In the genomic region with DNA sequence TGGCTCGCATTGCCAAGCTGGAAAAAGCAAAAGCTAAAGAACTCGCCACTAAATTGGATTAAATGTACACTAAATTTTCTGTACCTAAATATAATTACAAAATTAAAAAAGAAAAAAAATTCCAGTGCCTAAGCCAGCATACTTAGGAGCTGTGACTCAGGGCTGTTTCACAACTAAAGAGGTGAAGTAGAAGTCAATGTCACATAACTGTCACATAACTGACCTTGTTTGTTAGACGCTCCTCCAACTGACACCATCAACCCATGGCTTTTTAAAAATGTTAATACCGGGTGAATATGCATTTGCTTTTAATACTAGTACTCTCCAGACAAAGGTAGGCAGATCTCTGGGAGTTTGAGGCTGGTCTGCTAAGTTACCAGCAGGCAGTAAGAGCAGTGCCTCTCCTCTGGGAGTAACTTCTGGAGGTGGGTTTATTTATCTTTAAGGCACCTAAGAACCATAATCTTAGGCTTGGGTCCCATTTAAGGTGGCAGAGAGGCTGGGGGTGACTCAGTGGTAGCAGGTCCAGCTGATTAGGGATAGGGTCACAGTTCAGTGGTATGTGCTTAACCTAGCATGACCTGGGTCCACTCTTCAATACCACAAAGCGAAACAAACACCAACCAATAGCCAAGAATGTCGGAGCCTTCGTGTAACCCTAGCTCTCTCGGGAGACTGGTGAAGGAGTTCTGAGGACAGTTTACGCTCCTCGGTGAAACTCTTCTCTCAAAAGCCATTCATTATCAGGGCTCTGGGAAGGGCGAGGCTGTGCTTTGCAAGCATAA, we compare ENCODE assay signal across 9 mouse cellular contexts. TPM values are rescaled to one million over a fixed set of nuclear protein-coding genes. Genes with fewer than 3 reads are reported as not detected.
DNase-seq lines count a peak whose midpoint lies in the region; ATAC-seq and TF ChIP-seq lines count a peak whose summit lies in the region.
"Had no signal": no experiment of that assay in that cellular context is flagged by ENCODE, and none has a peak within 500 bp of the region (broad histone marks: within the 10 kb centered on the region; RNA-seq: fewer than 3 reads in every experiment).

No protein-coding gene starts in this region.

- peaks cover 10% of the 10 kb centered on the region for H3K36me3 ChIP-seq in heart, embryonic 10.5 days
- H3K36me3 ChIP-seq in MEL (ENCODE audit: control insufficient read depth in 1 of 2, insufficient read depth in 2 of 2, low read length in 2 of 2), result peaks cover 9 to 16% of the 10 kb centered on the region in 2 experiments
- peaks cover 8% of the 10 kb centered on the region for H3K36me3 ChIP-seq in hindbrain, embryonic 13.5 days
- H3K36me3 ChIP-seq in midbrain, embryonic 12.5 days, result peaks cover 10% of the 10 kb centered on the region

- no peak for TF ChIP-seq CTCF in MEL (IDR thresholded peaks at IDR 0.05 in 2 of 3, conservative IDR thresholded peaks at IDR 0.05 in 1 of 3; ENCODE audit: control insufficient read depth in 1 of 3, insufficient read depth in 1 of 3, low read depth in 2 of 3, low read length in 3 of 3, poor library complexity in 1 of 3, severe bottlenecking in 1 of 3)

- ATAC-seq in hindbrain, embryonic 13.5 days (ENCODE audit: low FRiP score), result no peak
- no peak for ATAC-seq in midbrain, embryonic 12.5 days (ENCODE audit: low FRiP score, low read depth)

- TF ChIP-seq EP300 in MEL (IDR thresholded peaks at IDR 0.05; ENCODE audit: low read depth in 1 of 2, low read length in 2 of 2), result no peak

- no peak for TF ChIP-seq RAD21 in MEL (IDR thresholded peaks at IDR 0.05; ENCODE audit: low read depth, low read length)

- DNase-seq in heart, embryonic 10.5 days (ENCODE audit: low spot score), result no peak
- no peak for DNase-seq in heart, adult 9 months (ENCODE audit: low spot score in 2 of 2)
- DNase-seq in MEL (ENCODE audit: low read depth, low spot score), result peak; percentile 30
- DNase-seq in thymus, adult 18-20 months, result no peak
- DNase-seq in gastrocnemius, postnatal 4 days (ENCODE audit: low spot score in 2 of 2), result no peak
- no peak for DNase-seq in right cerebral cortex, postnatal 4 days
- DNase-seq: embryo, embryonic 11 days had no signal

- H3K4me3 ChIP-seq in heart, embryonic 10.5 days, result peak overlapping the region; percentile 79
- peak overlapping the region; percentile 74 to 81 for H3K4me3 ChIP-seq in MEL (ENCODE audit: control insufficient read depth in 1 of 2, insufficient read depth in 1 of 2, low read depth in 2 of 2, low read length in 2 of 2)
- peak overlapping the region; percentile 88 for H3K4me3 ChIP-seq in hindbrain, embryonic 13.5 days
- peak overlapping the region; percentile 95 for H3K4me3 ChIP-seq in midbrain, embryonic 12.5 days

- H3K79me2 ChIP-seq in MEL (ENCODE audit: control insufficient read depth, insufficient read depth, low read length, poor library complexity), result peaks cover 45% of the 10 kb centered on the region

- H3K27ac ChIP-seq in heart, embryonic 10.5 days, result 0 out of 2 replicates have a peak overlapping the region, but pooled peaks have one; percentile 47
- no peak overlapping the region for H3K27ac ChIP-seq in MEL (ENCODE audit: control insufficient read depth, low read depth, low read length)
- no peak overlapping the region for H3K27ac ChIP-seq in hindbrain, embryonic 13.5 days
- H3K27ac ChIP-seq in midbrain, embryonic 12.5 days (replicated peaks), result no peak overlapping the region

- no peaks in the 10 kb centered on the region for H3K9me3 ChIP-seq in heart, embryonic 10.5 days
- no peaks in the 10 kb centered on the region for H3K9me3 ChIP-seq in MEL (replicated peaks; ENCODE audit: insufficient read depth, low read length)
- no peaks in the 10 kb centered on the region for H3K9me3 ChIP-seq in hindbrain, embryonic 13.5 days
- no peaks in the 10 kb centered on the region for H3K9me3 ChIP-seq in midbrain, embryonic 12.5 days

- H3K27me3 ChIP-seq in heart, embryonic 10.5 days (ENCODE audit: insufficient read depth, poor library complexity, severe bottlenecking), result no peaks in the 10 kb centered on the region
- no peaks in the 10 kb centered on the region for H3K27me3 ChIP-seq in MEL (ENCODE audit: control insufficient read depth in 1 of 2, insufficient read depth in 2 of 2, low read length in 2 of 2)
- no peaks in the 10 kb centered on the region for H3K27me3 ChIP-seq in hindbrain, embryonic 13.5 days
- H3K27me3 ChIP-seq in midbrain, embryonic 12.5 days, result no peaks in the 10 kb centered on the region

- peaks cover 12% of the 10 kb centered on the region for H3K4me1 ChIP-seq in heart, embryonic 10.5 days
- H3K4me1 ChIP-seq in MEL (ENCODE audit: control insufficient read depth in 1 of 2, insufficient read depth in 2 of 2, low read length in 2 of 2), result peaks cover 4 to 6% of the 10 kb centered on the region in 2 experiments
- peaks cover 31% of the 10 kb centered on the region for H3K4me1 ChIP-seq in hindbrain, embryonic 13.5 days (replicated peaks)
- peaks cover 19% of the 10 kb centered on the region for H3K4me1 ChIP-seq in midbrain, embryonic 12.5 days

- peak overlapping the region; percentile 91 for H3K4me2 ChIP-seq in hindbrain, embryonic 13.5 days
- peak overlapping the region; percentile 82 for H3K4me2 ChIP-seq in midbrain, embryonic 12.5 days (replicated peaks)

- peak overlapping the region; percentile 89 for H3K9ac ChIP-seq in MEL (ENCODE audit: control insufficient read depth, low read depth, low read length, poor library complexity, severe bottlenecking)
- peak overlapping the region; percentile 93 for H3K9ac ChIP-seq in hindbrain, embryonic 13.5 days
- H3K9ac ChIP-seq in midbrain, embryonic 12.5 days (replicated peaks), result peak overlapping the region; percentile 92

- no peak for TF ChIP-seq POLR2A in MEL (IDR thresholded peaks at IDR 0.05; ENCODE audit: control insufficient read depth in 1 of 2, insufficient read depth in 1 of 2, low read depth in 1 of 2, low read length in 2 of 2, poor library complexity in 1 of 2)

- WGBS in heart, embryonic 10.5 days, result 68% methylated on average over 11 of the region's 11 CpGs
- 78% methylated on average over 11 of the region's 11 CpGs for WGBS in hindbrain, embryonic 13.5 days
- WGBS in midbrain, embryonic 12.5 days, result 75% methylated on average over 11 of the region's 11 CpGs

TF ChIP-seq in MEL, 35 proteins besides CTCF, POLR2A, EP300 and RAD21:
- TF ChIP-seq ZNF384 (IDR thresholded peaks at IDR 0.05; ENCODE audit: low read depth, low read length) (no peak), GATA1 (IDR thresholded peaks at IDR 0.05; ENCODE audit: low read depth, low read length) (no peak), JUND (IDR thresholded peaks at IDR 0.05; ENCODE audit: low read depth, low read length) (no peak), TAL1 (IDR thresholded peaks at IDR 0.05; ENCODE audit: low read length) (no peak), TCF12 (IDR thresholded peaks at IDR 0.05; ENCODE audit: low read depth, low read length) (no peak), CHD2 (IDR thresholded peaks at IDR 0.05; ENCODE audit: low read length) (no peak)

RNA-seq across cellular contexts. Expression of gene Coq9, which starts 1.5 kb away (rescaled TPM):
- polyA plus RNA-seq in heart, embryonic 10.5 days (2016; fragmentation: Nextera tagmentation; extraction: Ambion mirVana), result 97.9 and 129 TPM in 2 replicates
- total RNA-seq in MEL (2012; rRNA removed), result 84.6 and 91.9 TPM in 2 replicates
- polyA plus RNA-seq in MEL (2012; ENCODE audit: insufficient read depth in 1 of 2, insufficient read length in 2 of 2, low read depth in 1 of 2, low replicate concordance in 2 of 2, missing spikeins in 1 of 2), result 100 to 1,000 TPM in 1 of 2 experiments, not detected in 1; 169 TPM
- 55.4 and 59.1 TPM in 2 replicates for polyA plus RNA-seq in hindbrain, embryonic 13.5 days (2015; fragmentation: Nextera tagmentation; extraction: Ambion mirVana)
- polyA plus RNA-seq in midbrain, embryonic 12.5 days (2016; fragmentation: Nextera tagmentation; extraction: Ambion mirVana), result 53.4 and 54.4 TPM in 2 replicates
- total RNA-seq in gastrocnemius, postnatal 4 days (2021), result 100 to 1,000 TPM; 179 to 186 TPM

RNA-seq across cellular contexts. Expression of gene Ciapin1, which starts 1.5 kb away (rescaled TPM):
- 148 and 158 TPM in 2 replicates for polyA plus RNA-seq in heart, embryonic 10.5 days (2016; fragmentation: Nextera tagmentation; extraction: Ambion mirVana)
- total RNA-seq in MEL (2012; rRNA removed), result 102 and 122 TPM in 2 replicates
- polyA plus RNA-seq in MEL (2012; ENCODE audit: insufficient read depth in 1 of 2, insufficient read length in 2 of 2, low read depth in 1 of 2, low replicate concordance in 2 of 2, missing spikeins in 1 of 2), result 100 to 1,000 TPM in 1 of 2 experiments, not detected in 1; 263 TPM
- polyA plus RNA-seq in hindbrain, embryonic 13.5 days (2015; fragmentation: Nextera tagmentation; extraction: Ambion mirVana), result 197 and 202 TPM in 2 replicates
- 182 and 192 TPM in 2 replicates for polyA plus RNA-seq in midbrain, embryonic 12.5 days (2016; fragmentation: Nextera tagmentation; extraction: Ambion mirVana)
- 10 to 100 TPM; 39.0 to 41.3 TPM for total RNA-seq in gastrocnemius, postnatal 4 days (2021)

RNA-seq across cellular contexts. Expression of gene Polr2c, which starts 20.6 kb away (rescaled TPM):
- polyA plus RNA-seq in heart, embryonic 10.5 days (2016; fragmentation: Nextera tagmentation; extraction: Ambion mirVana), result 164 and 190 TPM in 2 replicates
- total RNA-seq in MEL (2012; rRNA removed), result 92.0 and 92.5 TPM in 2 replicates
- 100 to 1,000 TPM; 151 to 181 TPM for polyA plus RNA-seq in MEL (2012; ENCODE audit: insufficient read depth in 1 of 2, insufficient read length in 2 of 2, low read depth in 1 of 2, low replicate concordance in 2 of 2, missing spikeins in 1 of 2)
- 119 and 136 TPM in 2 replicates for polyA plus RNA-seq in hindbrain, embryonic 13.5 days (2015; fragmentation: Nextera tagmentation; extraction: Ambion mirVana)
- 136 and 140 TPM in 2 replicates for polyA plus RNA-seq in midbrain, embryonic 12.5 days (2016; fragmentation: Nextera tagmentation; extraction: Ambion mirVana)
- total RNA-seq in gastrocnemius, postnatal 4 days (2021), result 10 to 100 TPM; 48.8 to 54.0 TPM

RNA-seq across cellular contexts. Expression of gene Ccl17, which starts 26.4 kb away (rescaled TPM):
- polyA plus RNA-seq in heart, embryonic 10.5 days (2016; fragmentation: Nextera tagmentation; extraction: Ambion mirVana), result 0.57 and 0.63 TPM in 2 replicates
- 1.2 TPM in 1 of 2 replicates, not detected in the other for total RNA-seq in MEL (2012; rRNA removed)
- polyA plus RNA-seq in MEL (2012; ENCODE audit: insufficient read depth in 1 of 2, insufficient read length in 2 of 2, low read depth in 1 of 2, low replicate concordance in 2 of 2, missing spikeins in 1 of 2), result under 1 TPM in 1 of 2 experiments, not detected in 1; 0.43 TPM
- polyA plus RNA-seq in hindbrain, embryonic 13.5 days (2015; fragmentation: Nextera tagmentation; extraction: Ambion mirVana), result 0.43 TPM in 1 of 2 replicates, not detected in the other
- polyA plus RNA-seq in midbrain, embryonic 12.5 days (2016; fragmentation: Nextera tagmentation; extraction: Ambion mirVana), result not detected in 2 replicates
- not detected for total RNA-seq in gastrocnemius, postnatal 4 days (2021)

RNA-seq across cellular contexts. Expression of gene Dok4, which starts 39.5 kb away (rescaled TPM):
- polyA plus RNA-seq in heart, embryonic 10.5 days (2016; fragmentation: Nextera tagmentation; extraction: Ambion mirVana), result 71.3 and 83.4 TPM in 2 replicates
- total RNA-seq in MEL (2012; rRNA removed), result 1.5 TPM in 2 replicates
- 1 to 10 TPM in 1 of 2 experiments, not detected in 1; 3.2 TPM for polyA plus RNA-seq in MEL (2012; ENCODE audit: insufficient read depth in 1 of 2, insufficient read length in 2 of 2, low read depth in 1 of 2, low replicate concordance in 2 of 2, missing spikeins in 1 of 2)
- polyA plus RNA-seq in hindbrain, embryonic 13.5 days (2015; fragmentation: Nextera tagmentation; extraction: Ambion mirVana), result 58.0 and 59.0 TPM in 2 replicates
- polyA plus RNA-seq in midbrain, embryonic 12.5 days (2016; fragmentation: Nextera tagmentation; extraction: Ambion mirVana), result 24.8 and 26.6 TPM in 2 replicates
- 10 to 100 TPM; 15.7 to 15.9 TPM for total RNA-seq in gastrocnemius, postnatal 4 days (2021)
